Mouse (Mus musculus): ENCODE data around the gene Iqsec1. TPM values are rescaled to one million over a fixed set of nuclear protein-coding genes. Genes with fewer than 3 reads are reported as not detected.
A peak's percentile ranks its signal among the peaks of the same experiment; 100 is the strongest.

Iqsec1 gene
- polyA plus RNA-seq, 1 experiment: 90.9 TPM

DNA sequence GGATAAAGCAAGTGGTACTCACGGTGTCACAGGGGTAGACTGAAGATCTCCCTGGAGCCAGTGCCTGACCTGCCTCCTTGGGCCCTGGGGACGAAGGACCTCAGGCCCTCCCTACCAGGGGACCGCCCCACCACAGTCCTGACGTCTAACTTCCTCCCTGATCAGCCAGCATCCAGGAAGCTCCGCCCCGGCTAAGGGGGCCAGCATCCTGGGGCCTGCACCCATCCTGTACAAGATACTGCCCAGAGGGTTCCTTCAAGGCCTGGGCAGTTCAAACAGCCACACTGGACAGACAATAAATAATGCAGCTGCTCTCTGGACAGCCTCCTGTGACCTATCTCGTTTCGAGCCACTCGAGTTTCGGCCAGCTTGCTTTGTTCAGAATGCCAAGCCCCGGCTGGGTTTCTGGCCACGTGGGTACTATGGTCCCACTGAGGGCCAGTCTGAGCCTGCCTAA, 231.0 kb downstream of the Iqsec1 start:
- Histone ChIP-seq H3K4me1 (peaks cover 100% of the 10 kb centered on the region), H3K36me3 (replicated peaks; ENCODE audit: low read length) (peaks cover 33% of the 10 kb centered on the region)

DNA sequence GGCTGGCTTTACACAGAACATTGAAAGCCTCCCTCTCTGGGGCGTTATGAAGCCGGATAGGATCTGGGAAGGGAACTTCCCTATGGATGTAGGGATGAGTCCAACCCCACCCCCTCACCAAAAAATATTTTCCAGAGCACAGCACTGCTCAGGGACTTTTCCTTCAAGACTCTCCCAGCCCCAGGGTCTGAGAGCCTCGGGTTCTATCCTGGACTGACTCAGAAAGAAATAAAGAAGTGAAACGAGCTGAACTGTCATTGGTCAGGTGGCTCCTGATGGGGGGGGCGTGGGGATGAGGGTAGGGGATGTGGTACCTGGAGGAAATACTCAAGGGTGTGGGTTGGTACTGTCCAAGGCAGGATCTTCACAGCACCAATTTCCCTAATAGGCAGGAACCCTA, 231.9 kb downstream of the Iqsec1 start:
- peak overlapping the region; percentile 92 for H3K4me3 ChIP-seq (replicated peaks)

More for the DNA sequence above, 231.0 kb downstream of the Iqsec1 start:
- Histone ChIP-seq H3K4me3 (replicated peaks) (peak overlapping the region; percentile 92), H3K27me3 (replicated peaks) (no peaks in the 10 kb centered on the region), H3K9me3 (no peaks in the 10 kb centered on the region)
- TF ChIP-seq FLI1 (IDR thresholded peaks at IDR 0.05; ENCODE audit: low read length): no peak
- TF ChIP-seq GATA1 (IDR thresholded peaks at IDR 0.05; ENCODE audit: borderline replicate concordance, low read length): no peak

DNA sequence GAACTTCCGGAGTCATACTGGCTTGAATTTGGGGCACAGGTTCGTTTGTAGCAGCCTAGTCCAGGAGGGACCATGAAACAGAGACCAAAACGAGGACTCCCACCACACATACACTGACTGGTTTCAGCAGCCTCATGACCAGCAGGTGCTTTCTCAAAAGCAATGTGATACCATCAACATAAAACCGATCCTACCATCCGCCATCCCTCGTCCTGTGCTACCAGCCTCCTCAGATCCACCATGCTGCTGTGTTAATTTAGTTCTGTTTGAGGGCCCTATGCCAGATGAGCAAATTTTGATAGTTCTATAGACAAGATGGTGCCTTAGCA, 232.9 kb downstream of the Iqsec1 start:
- H3K4me1 ChIP-seq: peaks cover 100% of the 10 kb centered on the region
- H3K9me3 ChIP-seq: no peaks in the 10 kb centered on the region
- H3K27me3 ChIP-seq (replicated peaks): no peaks in the 10 kb centered on the region
- peaks cover 46% of the 10 kb centered on the region for H3K36me3 ChIP-seq (replicated peaks; ENCODE audit: low read length)
- H3K4me3 ChIP-seq (replicated peaks): peak overlapping the region; percentile 92
- TF ChIP-seq GATA1 (IDR thresholded peaks at IDR 0.05; ENCODE audit: borderline replicate concordance, low read length) (no peak), FLI1 (IDR thresholded peaks at IDR 0.05; ENCODE audit: low read length) (no peak)

More for the DNA sequence above, 231.9 kb downstream of the Iqsec1 start:
- Histone ChIP-seq H3K36me3 (replicated peaks; ENCODE audit: low read length) (peaks cover 36% of the 10 kb centered on the region), H3K9me3 (no peaks in the 10 kb centered on the region), H3K4me1 (peaks cover 100% of the 10 kb centered on the region), H3K27me3 (replicated peaks) (no peaks in the 10 kb centered on the region)
- TF ChIP-seq GATA1 (IDR thresholded peaks at IDR 0.05; ENCODE audit: borderline replicate concordance, low read length) (no peak), FLI1 (IDR thresholded peaks at IDR 0.05; ENCODE audit: low read length) (no peak)

DNA sequence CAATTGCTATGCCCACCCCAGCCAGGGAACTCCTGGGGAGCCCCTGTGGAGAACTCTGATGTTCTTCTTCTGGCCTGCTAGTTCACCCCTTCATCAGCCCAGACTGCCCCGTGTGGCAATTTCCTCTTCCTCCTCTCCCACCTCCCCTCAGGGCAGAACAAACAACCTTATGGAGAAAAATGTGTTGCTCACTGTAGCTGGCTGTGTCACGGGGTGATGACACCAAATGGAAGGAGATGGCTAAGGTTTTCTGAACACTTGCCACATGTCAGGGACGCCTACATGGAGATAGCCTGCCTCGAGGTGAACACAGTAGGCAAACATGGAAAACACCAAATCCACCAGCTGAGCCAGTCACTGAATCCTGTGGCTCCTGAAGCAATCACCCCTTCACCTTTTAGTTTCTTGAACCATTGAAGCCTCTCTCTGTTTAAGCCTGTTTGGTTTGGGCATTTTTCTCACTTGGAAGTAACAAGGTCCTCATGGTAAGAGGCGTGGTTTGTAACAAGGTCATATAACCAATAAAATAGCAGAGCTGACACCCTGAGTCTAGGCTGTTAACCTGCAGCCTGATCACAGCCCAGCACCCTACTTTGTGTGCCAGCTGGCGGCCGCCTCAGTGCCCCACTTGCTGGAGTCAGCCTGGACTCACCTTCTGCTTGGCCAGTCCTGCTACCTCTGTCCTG, 233.4 kb downstream of the Iqsec1 start:
- Histone ChIP-seq H3K4me1 (peaks cover 100% of the 10 kb centered on the region), H3K36me3 (replicated peaks; ENCODE audit: low read length) (peaks cover 49% of the 10 kb centered on the region), H3K27me3 (replicated peaks) (no peaks in the 10 kb centered on the region), H3K4me3 (replicated peaks) (peak overlapping the region; percentile 92), H3K9me3 (no peaks in the 10 kb centered on the region)
- TF ChIP-seq FLI1 (IDR thresholded peaks at IDR 0.05; ENCODE audit: low read length): no peak
- no peak for TF ChIP-seq GATA1 (IDR thresholded peaks at IDR 0.05; ENCODE audit: borderline replicate concordance, low read length)

DNA sequence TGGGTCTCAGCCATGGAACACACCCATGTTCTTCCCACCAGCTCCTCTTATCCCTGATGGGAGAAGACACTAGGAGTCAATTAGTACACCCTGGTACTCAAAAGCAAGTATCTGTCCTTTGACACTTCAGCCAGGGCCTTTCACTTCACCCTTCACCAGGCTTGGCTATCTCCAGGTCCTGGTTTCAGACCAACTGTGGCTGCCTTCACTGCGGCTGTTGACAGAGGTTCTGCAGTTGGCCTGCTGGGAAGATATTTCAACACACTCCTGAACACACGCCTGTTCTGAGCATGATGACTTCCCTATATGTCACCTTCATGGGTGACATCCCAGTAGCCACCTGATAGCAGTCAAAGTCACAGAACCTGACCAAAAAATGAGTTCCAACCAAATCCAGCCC, 234.4 kb downstream of the Iqsec1 start:
- Histone ChIP-seq H3K36me3 (replicated peaks; ENCODE audit: low read length) (peaks cover 56% of the 10 kb centered on the region), H3K4me1 (peaks cover 100% of the 10 kb centered on the region)
- TF ChIP-seq FLI1 (IDR thresholded peaks at IDR 0.05; ENCODE audit: low read length) (no peak), GATA1 (IDR thresholded peaks at IDR 0.05; ENCODE audit: borderline replicate concordance, low read length) (no peak)

DNA sequence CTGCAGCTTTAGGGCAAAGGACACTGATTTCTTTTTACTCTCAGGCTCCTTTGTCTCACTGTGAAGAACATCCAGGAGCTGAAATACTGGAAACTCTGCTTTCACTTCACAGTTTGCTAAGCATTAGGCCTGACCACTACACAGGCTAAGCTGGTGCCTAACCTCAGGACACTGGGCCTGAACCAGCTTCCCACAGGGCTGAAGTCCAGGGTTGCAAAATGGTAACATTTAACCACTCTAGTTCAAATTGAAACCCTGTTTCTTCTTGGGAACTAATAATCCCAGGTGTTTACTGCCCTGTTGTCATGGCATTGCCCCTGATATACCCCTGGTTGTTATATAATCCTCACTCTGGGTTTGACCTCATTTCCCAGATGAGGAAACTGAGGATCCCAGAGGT, 234.8 kb downstream of the Iqsec1 start:
- Histone ChIP-seq H3K4me1 (peaks cover 100% of the 10 kb centered on the region), H3K27me3 (replicated peaks) (no peaks in the 10 kb centered on the region), H3K36me3 (replicated peaks; ENCODE audit: low read length) (peaks cover 61% of the 10 kb centered on the region), H3K4me3 (replicated peaks) (no peak overlapping the region), H3K9me3 (no peaks in the 10 kb centered on the region)
- TF ChIP-seq GATA1 (IDR thresholded peaks at IDR 0.05; ENCODE audit: borderline replicate concordance, low read length): no peak
- no peak for TF ChIP-seq FLI1 (IDR thresholded peaks at IDR 0.05; ENCODE audit: low read length)

More for the DNA sequence above, 234.4 kb downstream of the Iqsec1 start:
- Histone ChIP-seq H3K9me3 (no peaks in the 10 kb centered on the region), H3K27me3 (replicated peaks) (no peaks in the 10 kb centered on the region), H3K4me3 (replicated peaks) (no peak overlapping the region)

DNA sequence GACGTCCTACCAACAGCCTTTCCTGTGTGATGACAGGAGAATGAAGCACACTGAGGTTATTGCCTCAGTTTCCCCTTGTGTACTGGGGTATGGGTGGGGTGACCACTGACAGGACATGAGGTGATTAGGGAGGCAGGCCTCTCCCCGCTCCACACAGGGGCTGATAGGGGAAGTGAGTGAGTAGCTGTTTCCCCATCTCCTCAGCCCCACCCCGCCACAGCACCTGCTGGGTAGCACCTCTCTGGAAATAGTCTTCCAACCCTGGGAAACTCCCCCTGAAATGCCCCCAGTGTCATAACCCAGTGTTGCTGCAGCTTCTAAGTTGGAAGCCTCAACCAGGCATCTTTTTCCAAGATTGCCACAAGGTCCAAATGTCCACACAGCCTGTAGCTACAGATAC, 236.9 kb downstream of the Iqsec1 start:
- H3K4me1 ChIP-seq: peaks cover 99% of the 10 kb centered on the region
- no peaks in the 10 kb centered on the region for H3K9me3 ChIP-seq
- peak overlapping the region; percentile 81 for H3K4me3 ChIP-seq (replicated peaks)
- H3K27me3 ChIP-seq (replicated peaks): no peaks in the 10 kb centered on the region
- TF ChIP-seq GATA1 (IDR thresholded peaks at IDR 0.05; ENCODE audit: borderline replicate concordance, low read length) (no peak), FLI1 (IDR thresholded peaks at IDR 0.05; ENCODE audit: low read length) (no peak)
- peaks cover 81% of the 10 kb centered on the region for H3K36me3 ChIP-seq (replicated peaks; ENCODE audit: low read length)

DNA sequence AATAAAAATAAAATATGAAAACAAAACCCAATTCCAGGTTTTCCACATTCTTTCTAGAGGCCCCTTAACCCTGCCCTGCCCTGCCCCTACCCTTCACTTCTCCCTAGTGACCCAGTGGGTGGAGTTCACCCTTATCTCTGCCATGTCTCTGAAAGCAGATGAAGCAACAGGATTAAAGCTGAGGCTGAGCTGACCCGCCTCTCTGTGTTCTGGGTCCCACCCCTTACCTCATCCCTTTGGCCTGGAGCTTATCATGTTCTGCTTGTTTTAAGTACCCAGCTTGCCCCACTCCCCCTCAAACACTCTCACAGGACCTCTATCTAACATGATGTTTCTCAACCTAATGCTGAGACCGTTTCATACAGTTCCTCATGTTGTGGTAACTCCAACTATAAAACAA, 238.4 kb downstream of the Iqsec1 start:
- TF ChIP-seq FLI1 (IDR thresholded peaks at IDR 0.05; ENCODE audit: low read length): no peak
- no peak for TF ChIP-seq GATA1 (IDR thresholded peaks at IDR 0.05; ENCODE audit: borderline replicate concordance, low read length)
- peaks cover 99% of the 10 kb centered on the region for H3K4me1 ChIP-seq

DNA sequence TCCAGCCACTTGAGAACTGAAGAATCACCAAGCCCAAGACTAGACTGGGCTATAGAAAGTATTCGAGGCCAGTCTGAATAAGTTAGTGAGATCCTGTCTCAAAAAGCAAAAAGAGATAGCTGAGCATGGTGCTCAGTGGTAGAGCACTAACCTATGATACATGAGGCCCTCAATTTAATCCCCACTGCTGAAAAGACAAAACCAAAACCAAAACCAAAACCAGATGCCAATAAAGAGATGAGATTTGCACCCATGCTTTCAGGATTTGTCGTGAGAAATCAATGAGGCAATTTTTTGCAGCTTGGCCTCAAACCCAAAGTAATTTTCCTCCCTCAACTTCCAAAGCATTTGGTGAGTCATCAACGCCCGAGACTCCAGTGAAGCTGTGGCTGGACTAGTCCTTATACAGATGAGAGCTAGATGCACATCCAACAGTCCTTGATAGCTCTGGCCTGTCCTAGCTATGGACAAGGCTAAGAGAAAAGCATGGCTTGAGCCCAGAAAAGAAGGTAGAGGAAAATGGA, 239.0 kb downstream of the Iqsec1 start:
- no peaks in the 10 kb centered on the region for H3K27me3 ChIP-seq (replicated peaks)
- H3K4me1 ChIP-seq: peaks cover 99% of the 10 kb centered on the region
- H3K9me3 ChIP-seq: no peaks in the 10 kb centered on the region
- H3K36me3 ChIP-seq (replicated peaks; ENCODE audit: low read length): peaks cover 80% of the 10 kb centered on the region
- TF ChIP-seq GATA1 (IDR thresholded peaks at IDR 0.05; ENCODE audit: borderline replicate concordance, low read length): no peak
- H3K4me3 ChIP-seq (replicated peaks): no peak overlapping the region

More for the DNA sequence above, 238.4 kb downstream of the Iqsec1 start:
- peaks cover 86% of the 10 kb centered on the region for H3K36me3 ChIP-seq (replicated peaks; ENCODE audit: low read length)
- H3K9me3 ChIP-seq: no peaks in the 10 kb centered on the region
- H3K4me3 ChIP-seq (replicated peaks): no peak overlapping the region
- no peaks in the 10 kb centered on the region for H3K27me3 ChIP-seq (replicated peaks)

DNA sequence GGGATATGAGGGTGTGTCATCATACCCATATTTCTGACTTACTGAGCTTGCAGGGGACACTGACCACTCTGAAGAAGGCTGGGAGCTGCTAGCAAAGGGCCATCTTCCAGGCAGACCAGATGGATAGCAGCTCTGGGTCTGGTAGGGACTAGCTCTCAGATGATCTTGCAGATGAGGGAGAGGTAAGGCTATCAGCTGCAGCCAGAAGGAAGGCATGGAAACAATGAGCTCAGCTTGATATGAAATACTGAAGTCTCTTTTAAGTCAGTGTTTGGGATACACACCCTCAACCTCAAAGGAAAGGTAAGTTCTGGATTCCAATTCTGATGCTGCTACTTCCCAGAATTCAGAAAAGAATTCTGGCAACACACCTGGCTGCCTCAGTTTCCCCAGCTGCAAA, 239.5 kb downstream of the Iqsec1 start:
- TF ChIP-seq GATA1 (IDR thresholded peaks at IDR 0.05; ENCODE audit: borderline replicate concordance, low read length) (no peak), FLI1 (IDR thresholded peaks at IDR 0.05; ENCODE audit: low read length) (no peak)
- Histone ChIP-seq H3K36me3 (replicated peaks; ENCODE audit: low read length) (peaks cover 78% of the 10 kb centered on the region), H3K4me1 (peaks cover 99% of the 10 kb centered on the region), H3K9me3 (no peaks in the 10 kb centered on the region), H3K4me3 (replicated peaks) (no peak overlapping the region), H3K27me3 (replicated peaks) (no peaks in the 10 kb centered on the region)

All from megakaryocyte, embryonic 14.5 days (primary cell).